Mouse (Mus musculus) thymus, adult 2 months (tissue): ENCODE data around the gene 1700029F12Rik. TPM values are rescaled to one million over a fixed set of nuclear protein-coding genes. Genes with fewer than 3 reads are reported as not detected.

ENCODE experiments used
- DNase-seq: peaks from one replicate; pipeline ENCODE4 v3.0.0; 2021
- H3K27ac ChIP-seq: fragments of 200-500 bp; 2 replicates; pipeline ENCODE4 v1.5.1; 2012; ENCODE audit warnings: low read length, control low read depth; ENCODE audit not compliant: control insufficient read depth, insufficient read depth
- H3K27me3 ChIP-seq: fragments of 200-500 bp; 2 replicates; pipeline ENCODE4 v1.6.1; 2012; ENCODE audit warnings: mild to moderate bottlenecking, low read length, moderate library complexity, mixed read lengths; ENCODE audit not compliant: control insufficient read depth, insufficient read depth
- H3K36me3 ChIP-seq: fragments of 200-500 bp; 2 replicates; pipeline ENCODE4 v1.6.1; 2012; ENCODE audit warnings: mild to moderate bottlenecking, low read length, moderate library complexity; ENCODE audit not compliant: control insufficient read depth, insufficient read depth
- H3K4me1 ChIP-seq: fragments of 200-500 bp; replicated peaks from 2 replicates; pipeline ENCODE4 v1.6.1; 2012; ENCODE audit warnings: low read length; ENCODE audit not compliant: control insufficient read depth, insufficient read depth
- H3K4me3 ChIP-seq: fragments of 200-500 bp; 2 replicates; pipeline ENCODE4 v1.5.1; 2012; ENCODE audit warnings: mild to moderate bottlenecking, low read length, control low read depth, moderate library complexity; ENCODE audit not compliant: control insufficient read depth, insufficient read depth
- CTCF ChIP-seq: fragments of 200-500 bp; IDR thresholded peaks from 2 replicates; pipeline ENCODE4 v1.5.1; 2012; ENCODE audit warnings: mild to moderate bottlenecking, control low read depth, low read length, moderate library complexity, borderline replicate concordance; ENCODE audit not compliant: control insufficient read depth, poor library complexity, insufficient read depth; ENCODE audit errors: extremely low read depth
- POLR2A ChIP-seq: fragments of 200-500 bp; IDR thresholded peaks from 2 replicates; pipeline ENCODE4 v1.6.1; 2012; ENCODE audit warnings: mild to moderate bottlenecking, low read length, control low read depth, moderate library complexity; ENCODE audit not compliant: control insufficient read depth, poor library complexity, insufficient read depth; ENCODE audit errors: extremely low read depth
- WGBS: fragments of 180-500 bp; shearing (Covaris S2); methylation state at CpG from one replicate; pipeline ENCODE4 v1.1.7; 2018; 5-methylcytosine and 5-hydroxymethylcytosine counted together
- polyA plus RNA-seq: library from polyadenylated mRNA; depleted of rRNA; stranded (reverse); fragments of >200 nt; gene quantifications from 2 replicates; pipeline ENCODE4 v1.2.3, GENCODE M21; 2012; rRNA removed

The 1700029F12Rik gene
- polyA plus RNA-seq, 1 experiment = 4.1 TPM

DNA sequence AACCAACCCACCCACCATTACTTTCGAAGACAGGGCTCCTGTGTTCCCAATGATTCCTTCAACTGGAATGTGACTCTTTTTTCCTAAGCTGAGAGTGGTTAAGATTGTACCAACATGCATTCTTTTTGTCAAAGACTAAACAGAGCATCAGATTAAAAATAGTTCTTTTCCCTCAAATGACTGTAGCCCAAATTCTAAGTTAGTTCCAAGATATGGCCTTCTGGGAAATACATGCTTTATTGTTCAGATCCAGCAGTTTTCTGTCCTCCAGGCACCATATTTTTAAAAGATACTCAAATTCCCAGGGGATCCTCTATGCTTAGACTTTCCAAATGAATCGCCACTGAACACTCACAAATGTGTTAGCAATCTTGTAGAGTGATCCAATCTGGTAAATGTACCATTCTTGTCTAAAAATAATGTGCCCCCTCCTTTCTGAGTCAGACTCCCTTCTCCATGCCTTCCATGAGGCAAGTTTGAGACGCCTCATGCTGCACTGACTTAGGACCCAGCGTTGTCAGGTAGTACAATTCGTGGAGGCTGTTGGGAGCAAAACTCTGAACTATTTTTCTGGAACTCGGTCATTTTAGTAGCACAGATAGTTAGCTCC lies 57.1 kb downstream of the 1700029F12Rik start:
- 96% methylated on average over 6 of the region's 6 CpGs for WGBS
- peaks cover 4% of the 10 kb centered on the region for H3K4me1 ChIP-seq
- no peak for DNase-seq
- no peaks in the 10 kb centered on the region for H3K27me3 ChIP-seq
- no peaks in the 10 kb centered on the region for H3K36me3 ChIP-seq
- H3K27ac ChIP-seq = no peak overlapping the region
- H3K4me3 ChIP-seq = no peak overlapping the region
- TF ChIP-seq POLR2A (no peak), CTCF (no peak)

DNA sequence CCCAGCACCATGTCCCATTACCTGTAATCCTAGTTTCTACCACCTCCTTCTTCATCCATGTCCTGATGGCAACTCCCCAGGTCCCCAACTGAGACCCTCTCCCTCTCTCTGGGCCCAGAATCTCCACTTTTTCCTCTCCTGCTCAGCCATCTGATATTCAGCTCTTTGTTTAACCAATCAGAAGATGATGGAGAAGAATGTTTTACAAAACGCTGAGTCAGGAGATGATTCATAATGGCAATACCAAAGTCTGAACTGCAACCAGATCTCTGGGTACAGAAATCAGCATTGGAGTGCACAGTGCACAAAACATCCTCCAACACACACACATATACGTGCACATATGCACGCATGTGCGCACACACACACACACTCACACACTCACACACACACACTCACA lies 60.8 kb downstream of the 1700029F12Rik start:
- WGBS = 89% methylated on average over 4 of the region's 4 CpGs
- H3K4me3 ChIP-seq = no peak overlapping the region
- no peaks in the 10 kb centered on the region for H3K4me1 ChIP-seq
- TF ChIP-seq POLR2A (no peak), CTCF (no peak)
- DNase-seq = no peak
- no peaks in the 10 kb centered on the region for H3K27me3 ChIP-seq
- no peaks in the 10 kb centered on the region for H3K36me3 ChIP-seq
- H3K27ac ChIP-seq = no peak overlapping the region

Other genes starting within 250 kb of the 1700029F12Rik start
- 0.55 and 0.74 TPM in 2 replicates for gene Gcnt4, start 109.7 kb downstream of the 1700029F12Rik start, polyA plus RNA-seq
- gene Fam169a, start 32.9 kb upstream of the 1700029F12Rik start, polyA plus RNA-seq = 0.03 TPM in 1 of 2 replicates, not detected in the other
- gene Gm6169, start 64.9 kb upstream of the 1700029F12Rik start, polyA plus RNA-seq = 0.90 and 1.5 TPM in 2 replicates
- gene Gfm2, start 103.6 kb upstream of the 1700029F12Rik start, polyA plus RNA-seq = 28.3 and 31.1 TPM in 2 replicates
- 28.3 and 37.3 TPM in 2 replicates for gene Nsa2, start 103.6 kb upstream of the 1700029F12Rik start, polyA plus RNA-seq
- gene Hexb, start 164.0 kb upstream of the 1700029F12Rik start, polyA plus RNA-seq = 138 and 180 TPM in 2 replicates
- gene Enc1, start 206.7 kb upstream of the 1700029F12Rik start, polyA plus RNA-seq = 7.6 and 10.0 TPM in 2 replicates